Mouse (Mus musculus) thymus, adult 2 months (tissue): ENCODE results near the gene Sytl3.

Experiments
- CTCF ChIP-seq: fragments of 200-500 bp; IDR thresholded peaks from 2 replicates; pipeline ENCODE4 v1.5.1; 2012; ENCODE audit warnings: mild to moderate bottlenecking, control low read depth, low read length, moderate library complexity, borderline replicate concordance; ENCODE audit not compliant: control insufficient read depth, poor library complexity, insufficient read depth; ENCODE audit errors: extremely low read depth
- POLR2A ChIP-seq: fragments of 200-500 bp; IDR thresholded peaks from 2 replicates; pipeline ENCODE4 v1.6.1; 2012; ENCODE audit warnings: mild to moderate bottlenecking, low read length, control low read depth, moderate library complexity; ENCODE audit not compliant: control insufficient read depth, poor library complexity, insufficient read depth; ENCODE audit errors: extremely low read depth

- TF ChIP-seq CTCF (no peak), POLR2A (no peak)
Observed at GRCm38 (mm10) chr17:6746452-6747231, 87.7 kb downstream of the Sytl3 start.
